Mouse (Mus musculus): ENCODE data around the gene Gp9. TPM values are rescaled to one million over a fixed set of nuclear protein-coding genes. Genes with fewer than 3 reads are reported as not detected.

The Gp9 gene
- polyA plus RNA-seq, 1 experiment from 2014 or later = 3.4 TPM

GRCm38 (mm10) chr6:87810311-87810710 lies 32.4 kb downstream of the Gp9 start:
- Histone ChIP-seq H3K4me3 (ENCODE audit: control insufficient read depth in 1 of 2, insufficient read depth in 1 of 2, low read depth in 1 of 2, low read length in 2 of 2) (peak overlapping the region; percentile 75 to 78; a peak in 3 of 4 replicates), H3K36me3 (ENCODE audit: control insufficient read depth, insufficient read depth, low read length) (peaks cover 4% of the 10 kb centered on the region; the same call in 1 of the 2 replicates), H3K4me1 (ENCODE audit: control insufficient read depth in 2 of 2, insufficient read depth in 2 of 2, low read length in 2 of 2) (peaks cover 2 to 14% of the 10 kb centered on the region in 2 experiments; a peak in 3 of 4 replicates), H3K9me3 (ENCODE audit: control insufficient read depth, low read length) (no peaks in the 10 kb centered on the region), H3K27me3 (ENCODE audit: control insufficient read depth, insufficient read depth, low read length) (no peaks in the 10 kb centered on the region), H3K27ac (replicated peaks in 1 of 2; ENCODE audit: control insufficient read depth in 1 of 2, insufficient read depth in 1 of 2, low read depth in 2 of 2, low read length in 2 of 2) (peak overlapping the region in 1 of 2 experiments; percentile 86; a peak in 1 of 4 replicates), H3K9ac (ENCODE audit: low read length) (peak overlapping the region; percentile 83), H3K4me2 (ENCODE audit: low read length) (peak overlapping the region; percentile 85)
- no peak for ATAC-seq (ENCODE audit: insufficient number of reproducible peaks, insufficient read depth, low FRiP score, low read depth)
- 37% methylated on average over 6 of the region's 6 CpGs for WGBS

- peaks cover 11% of the 10 kb centered on the region for H3K36me3 ChIP-seq (ENCODE audit: control insufficient read depth, insufficient read depth, low read length)
- H3K9ac ChIP-seq (ENCODE audit: low read length) = peak overlapping the region; percentile 83
- no peaks in the 10 kb centered on the region for H3K27me3 ChIP-seq (ENCODE audit: control insufficient read depth, insufficient read depth, low read length)
- WGBS = under 1% methylated on average over 65 of the region's 77 CpGs
- no peaks in the 10 kb centered on the region for H3K9me3 ChIP-seq (ENCODE audit: control insufficient read depth, low read length)
- peak overlapping the region; percentile 75 to 78 for H3K4me3 ChIP-seq (ENCODE audit: control insufficient read depth in 1 of 2, insufficient read depth in 1 of 2, low read depth in 1 of 2, low read length in 2 of 2)
- H3K27ac ChIP-seq (replicated peaks in 1 of 2; ENCODE audit: control insufficient read depth in 1 of 2, insufficient read depth in 1 of 2, low read depth in 2 of 2, low read length in 2 of 2) = peak overlapping the region; percentile 61 to 86
- peak; percentile 24 for ATAC-seq (ENCODE audit: insufficient number of reproducible peaks, insufficient read depth, low FRiP score, low read depth)
- peaks cover 2 to 14% of the 10 kb centered on the region in 2 experiments; a peak in 3 of 4 replicates for H3K4me1 ChIP-seq (ENCODE audit: control insufficient read depth in 2 of 2, insufficient read depth in 2 of 2, low read length in 2 of 2)
- peak overlapping the region; percentile 85 for H3K4me2 ChIP-seq (ENCODE audit: low read length)
These were observed 33.1 kb downstream of the Gp9 start for GRCm38 (mm10) chr6:87810713-87811669.

DNA sequence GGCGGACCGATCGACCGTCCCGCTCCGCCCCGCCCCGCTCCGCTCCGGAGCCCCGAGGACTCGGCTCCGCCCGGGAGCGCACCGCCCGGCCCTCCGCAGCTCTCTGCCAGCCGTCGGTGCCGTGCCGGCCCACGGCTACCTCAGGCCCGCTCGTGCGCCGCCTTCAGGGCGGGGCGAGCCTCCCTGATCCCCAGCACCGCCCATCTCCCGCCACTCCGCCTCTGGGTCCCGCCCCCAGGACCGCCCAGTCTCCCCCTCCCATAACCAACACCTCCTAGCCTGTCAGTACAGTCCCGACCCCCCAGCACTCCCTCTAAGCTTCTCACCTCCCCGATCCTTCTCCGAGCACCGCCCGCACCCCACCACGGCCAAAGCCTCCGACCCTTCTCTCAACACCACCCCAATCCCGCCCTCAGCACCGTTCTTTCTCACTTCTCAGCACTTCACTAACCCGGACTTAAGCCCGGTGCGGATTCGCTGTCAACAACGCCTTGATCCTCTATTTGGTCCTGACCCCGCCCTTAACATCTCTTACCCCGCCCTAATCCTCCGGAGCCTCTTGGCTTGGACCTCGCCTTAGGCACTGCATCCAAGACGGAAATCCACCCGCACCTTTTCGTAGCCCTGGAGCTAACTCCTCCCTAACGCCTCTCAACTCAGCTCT lies 33.9 kb downstream of the Gp9 start, which contains the start of gene Rab43:
Gene Rab43 (minus strand): TSS at position 490 of the 664 bp plus-strand sequence.
- H3K4me1 ChIP-seq (ENCODE audit: control insufficient read depth in 2 of 2, insufficient read depth in 2 of 2, low read length in 2 of 2) = peaks cover 2 to 14% of the 10 kb centered on the region in 2 experiments; a peak in 3 of 4 replicates
- H3K4me2 ChIP-seq (ENCODE audit: low read length) = peak within 1 kb of the TSS; percentile 85
- H3K9ac ChIP-seq (ENCODE audit: low read length) = peak within 1 kb of the TSS; percentile 83
- H3K27ac ChIP-seq (replicated peaks in 1 of 2; ENCODE audit: control insufficient read depth in 1 of 2, insufficient read depth in 1 of 2, low read depth in 2 of 2, low read length in 2 of 2) = peak within 1 kb of the TSS; percentile 61 to 86
- peaks cover 19% of the 10 kb centered on the region for H3K36me3 ChIP-seq (ENCODE audit: control insufficient read depth, insufficient read depth, low read length)
- peak within 1 kb of the TSS; percentile 75 to 78 for H3K4me3 ChIP-seq (ENCODE audit: control insufficient read depth in 1 of 2, insufficient read depth in 1 of 2, low read depth in 1 of 2, low read length in 2 of 2)
- peak; percentile 95 for ATAC-seq (ENCODE audit: insufficient number of reproducible peaks, insufficient read depth, low FRiP score, low read depth)
- H3K27me3 ChIP-seq (ENCODE audit: control insufficient read depth, insufficient read depth, low read length) = no peaks in the 10 kb centered on the region
- no peaks in the 10 kb centered on the region for H3K9me3 ChIP-seq (ENCODE audit: control insufficient read depth, low read length)
- under 1% methylated on average over 37 of the region's 56 CpGs for WGBS

GRCm38 (mm10) chr6:87812656-87813055 lies 34.8 kb downstream of the Gp9 start:
- Histone ChIP-seq H3K27ac (replicated peaks in 1 of 2; ENCODE audit: control insufficient read depth in 1 of 2, insufficient read depth in 1 of 2, low read depth in 2 of 2, low read length in 2 of 2) (peak overlapping the region in 1 of 2 experiments; percentile 86; a peak in 1 of 4 replicates), H3K27me3 (ENCODE audit: control insufficient read depth, insufficient read depth, low read length) (no peaks in the 10 kb centered on the region), H3K4me1 (ENCODE audit: control insufficient read depth in 2 of 2, insufficient read depth in 2 of 2, low read length in 2 of 2) (peaks cover 0 to 14% of the 10 kb centered on the region in 2 experiments; a peak in 3 of 4 replicates), H3K9ac (ENCODE audit: low read length) (peak overlapping the region; percentile 83), H3K9me3 (ENCODE audit: control insufficient read depth, low read length) (no peaks in the 10 kb centered on the region), H3K4me3 (ENCODE audit: control insufficient read depth in 1 of 2, insufficient read depth in 1 of 2, low read depth in 1 of 2, low read length in 2 of 2) (peak overlapping the region in 1 of 2 experiments; percentile 78; a peak in 2 of 4 replicates), H3K4me2 (ENCODE audit: low read length) (peak overlapping the region; percentile 85), H3K36me3 (ENCODE audit: control insufficient read depth, insufficient read depth, low read length) (peaks cover 27% of the 10 kb centered on the region)
- 81% methylated on average over 1 of the region's 1 CpGs for WGBS
- no peak for ATAC-seq (ENCODE audit: insufficient number of reproducible peaks, insufficient read depth, low FRiP score, low read depth)

DNA sequence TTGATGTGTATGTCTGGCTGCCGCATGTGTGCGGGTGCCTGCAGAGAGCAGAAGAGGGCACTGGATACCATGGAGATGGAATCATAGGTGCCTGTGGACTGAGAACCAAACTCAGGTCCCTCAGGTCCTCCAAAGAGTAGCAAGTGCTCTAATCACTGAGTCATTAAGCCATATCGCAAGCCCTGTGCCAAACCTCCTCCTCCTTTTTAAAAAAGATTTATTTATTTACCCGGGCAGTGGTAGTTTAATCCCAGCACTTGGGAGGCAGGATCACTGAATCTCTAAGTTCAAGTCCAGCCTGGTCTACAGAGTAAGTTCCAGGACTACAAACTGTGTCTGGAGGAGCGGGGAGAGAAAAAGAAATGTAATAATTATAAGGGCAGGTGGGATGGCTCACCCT lies 36.6 kb downstream of the Gp9 start:
- H3K27ac ChIP-seq (replicated peaks in 1 of 2; ENCODE audit: control insufficient read depth in 1 of 2, insufficient read depth in 1 of 2, low read depth in 2 of 2, low read length in 2 of 2) = no peak overlapping the region
- H3K4me3 ChIP-seq (ENCODE audit: control insufficient read depth in 1 of 2, insufficient read depth in 1 of 2, low read depth in 1 of 2, low read length in 2 of 2) = no peak overlapping the region
- no peak overlapping the region for H3K4me2 ChIP-seq (ENCODE audit: low read length)
- no peak overlapping the region for H3K9ac ChIP-seq (ENCODE audit: low read length)
- peaks cover 0 to 14% of the 10 kb centered on the region in 2 experiments; a peak in 3 of 4 replicates for H3K4me1 ChIP-seq (ENCODE audit: control insufficient read depth in 2 of 2, insufficient read depth in 2 of 2, low read length in 2 of 2)
- no peaks in the 10 kb centered on the region for H3K9me3 ChIP-seq (ENCODE audit: control insufficient read depth, low read length)
- no peak for ATAC-seq (ENCODE audit: insufficient number of reproducible peaks, insufficient read depth, low FRiP score, low read depth)
- no peaks in the 10 kb centered on the region for H3K27me3 ChIP-seq (ENCODE audit: control insufficient read depth, insufficient read depth, low read length)
- 92% methylated on average over 5 of the region's 5 CpGs for WGBS
- H3K36me3 ChIP-seq (ENCODE audit: control insufficient read depth, insufficient read depth, low read length) = peaks cover 46% of the 10 kb centered on the region

DNA sequence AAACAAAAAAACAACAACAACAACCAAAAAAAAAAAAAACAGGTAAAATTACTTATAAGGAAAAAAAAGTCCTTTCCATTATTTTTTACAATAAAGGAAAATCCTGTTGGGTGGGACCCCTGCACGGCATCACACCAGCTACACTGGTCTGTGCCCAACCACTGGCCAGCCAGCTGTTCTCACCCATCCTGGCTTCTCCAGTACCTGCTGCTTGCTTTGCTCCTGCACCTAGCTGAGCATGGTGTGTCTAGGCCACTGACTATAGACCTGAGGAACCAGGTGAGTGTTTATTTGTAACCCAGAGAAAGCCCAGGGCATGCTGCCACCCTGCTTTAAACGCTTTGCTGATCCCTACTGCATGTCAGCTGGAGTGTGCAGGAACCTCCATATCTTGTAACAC lies 42.5 kb downstream of the Gp9 start:
- ATAC-seq (ENCODE audit: insufficient number of reproducible peaks, insufficient read depth, low FRiP score, low read depth) = no peak
- WGBS = 96% methylated on average over 2 of the region's 2 CpGs
- peaks cover 100% of the 10 kb centered on the region for H3K36me3 ChIP-seq (ENCODE audit: control insufficient read depth, insufficient read depth, low read length)

More for the DNA sequence above, 42.5 kb downstream of the Gp9 start:
- H3K9me3 ChIP-seq (ENCODE audit: control insufficient read depth, low read length) = 0 out of 2 replicates have a peak, but pooled peaks cover 3% of the 10 kb centered on the region
- H3K4me3 ChIP-seq (ENCODE audit: control insufficient read depth in 1 of 2, insufficient read depth in 1 of 2, low read depth in 1 of 2, low read length in 2 of 2) = no peak overlapping the region
- no peak overlapping the region for H3K9ac ChIP-seq (ENCODE audit: low read length)
- H3K27me3 ChIP-seq (ENCODE audit: control insufficient read depth, insufficient read depth, low read length) = no peaks in the 10 kb centered on the region
- no peak overlapping the region for H3K4me2 ChIP-seq (ENCODE audit: low read length)
- no peaks in the 10 kb centered on the region for H3K4me1 ChIP-seq (ENCODE audit: control insufficient read depth in 2 of 2, insufficient read depth in 2 of 2, low read length in 2 of 2)
- H3K27ac ChIP-seq (replicated peaks in 1 of 2; ENCODE audit: control insufficient read depth in 1 of 2, insufficient read depth in 1 of 2, low read depth in 2 of 2, low read length in 2 of 2) = no peak overlapping the region
